Mouse (Mus musculus): Measurements from ENCODE around the gene Cgn.
"Not testable (repeated sequence)": the region's sequence is repeated elsewhere in the genome, so short reads cannot be mapped to it uniquely, and the experiment has no call there.

DNA sequence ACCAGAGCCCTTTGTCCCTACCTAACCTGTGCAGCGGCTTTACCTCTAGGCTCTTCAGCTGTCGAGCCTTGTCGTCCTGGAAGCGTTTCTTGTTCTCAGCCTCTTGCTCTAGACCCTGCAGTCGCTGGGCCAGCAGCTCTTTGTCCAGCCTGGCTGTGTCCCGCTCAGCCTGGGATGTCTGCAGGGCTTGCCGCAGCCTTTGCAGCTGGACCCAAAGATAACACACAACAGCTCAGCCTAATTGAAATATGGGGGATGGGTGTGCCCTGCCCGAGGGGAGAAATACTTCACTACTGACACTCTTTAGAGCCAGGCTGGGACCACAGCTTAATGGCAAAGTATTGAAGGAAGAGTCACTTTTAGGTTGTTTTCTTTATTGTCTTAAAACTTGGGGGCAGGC, 20.8 kb downstream of the Cgn start:
- TF ChIP-seq CTCF (conservative IDR thresholded peaks at IDR 0.05; ENCODE audit: low read length); POU5F1 (IDR thresholded peaks at IDR 0.05; ENCODE audit: borderline replicate concordance, low read length); NANOG (IDR thresholded peaks at IDR 0.05; ENCODE audit: borderline replicate concordance, low read length): not testable (repeated sequence)
